Mouse (Mus musculus) T-cell, adult 2 months (primary cell): ENCODE results near the gene Gm45799.
A peak's percentile ranks its signal among the peaks of the same experiment; 100 is the strongest.

Experiments used
- DNase-seq: peaks from one replicate; pipeline ENCODE4 v3.0.0; 2022; ENCODE audit warnings: low spot score

The Gm45799 gene

GRCm38 (mm10) chr7:105640233-105640893 is at the start of gene Gm45799, which contains the start of gene Arfip2:
Gm45799 (plus strand) TSS chr7:105640552.
Arfip2 (minus strand) TSS chr7:105640416.
- DNase-seq: peak; percentile 97

DNA sequence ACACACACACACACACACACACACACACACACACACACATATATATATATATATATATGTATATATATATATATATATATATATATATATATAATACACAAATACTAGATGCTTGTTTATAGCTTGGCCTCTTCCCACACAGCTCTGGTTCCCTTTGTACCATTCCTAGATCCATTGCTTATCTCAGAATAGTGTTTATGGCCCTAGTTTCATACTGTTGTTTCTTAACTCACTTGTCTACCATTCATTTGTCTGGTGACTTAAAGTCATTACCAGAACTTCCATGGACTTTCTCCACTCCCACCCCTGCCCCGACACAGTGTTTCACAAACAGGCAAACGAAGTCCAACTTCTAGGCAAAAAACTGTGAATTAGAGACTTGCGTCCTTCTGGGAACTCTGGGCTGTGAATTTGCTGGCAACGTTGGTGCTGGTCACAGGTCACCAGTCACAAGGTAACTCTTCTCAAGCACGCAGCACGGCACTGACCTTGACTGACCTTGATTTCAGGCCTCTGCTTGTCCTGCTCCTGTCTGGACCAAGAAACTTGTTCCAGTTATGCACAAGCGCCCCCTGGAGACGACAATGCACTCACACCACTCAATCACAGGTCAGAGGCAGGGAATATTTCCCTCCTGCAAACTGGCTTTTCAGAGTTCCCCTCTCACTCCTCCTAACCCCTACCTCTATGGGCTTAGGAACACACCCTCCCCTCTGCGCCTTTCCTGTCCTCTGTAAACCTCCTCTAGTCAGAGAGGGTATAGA is 37.3 kb upstream of the Gm45799 start:
- peak; percentile 8 for DNase-seq

DNA sequence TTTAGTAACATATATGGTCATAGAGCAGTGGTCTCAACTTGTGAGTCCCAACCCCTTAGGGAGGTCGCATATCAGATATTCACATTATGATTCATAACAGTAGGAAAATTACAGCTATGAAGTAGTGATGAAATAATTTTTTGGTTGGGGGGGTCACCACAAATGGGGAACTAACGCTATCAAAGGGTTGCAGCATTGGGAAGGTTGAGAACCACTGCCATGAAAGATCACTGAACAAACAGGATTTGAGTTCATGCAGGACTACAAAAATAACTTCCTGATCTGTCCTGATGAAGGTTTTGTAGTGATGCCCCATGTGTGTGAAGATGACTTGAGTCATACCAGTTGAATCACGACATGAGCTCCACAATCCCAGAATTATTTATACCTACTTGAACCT is 31.9 kb upstream of the Gm45799 start:
- DNase-seq: no peak

DNA sequence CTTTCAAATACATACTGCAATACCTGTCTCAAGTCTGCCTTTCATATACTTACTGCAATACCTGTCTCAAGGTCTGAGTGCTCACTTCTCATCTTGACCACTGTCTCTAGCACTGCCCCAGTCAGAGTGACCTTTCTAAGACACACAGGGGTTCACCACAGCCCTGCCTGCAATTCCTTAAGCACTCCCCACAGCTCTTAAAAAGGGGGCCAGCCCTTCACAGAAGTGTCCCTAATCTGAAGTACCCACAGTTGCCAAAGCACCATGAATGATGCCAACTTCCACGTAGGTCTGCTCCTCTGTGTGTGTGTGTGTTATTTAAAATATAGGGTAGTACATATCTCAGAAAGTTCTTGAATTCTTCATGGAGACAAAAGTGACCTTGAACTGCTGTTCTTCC is 28.6 kb upstream of the Gm45799 start:
- no peak for DNase-seq

DNA sequence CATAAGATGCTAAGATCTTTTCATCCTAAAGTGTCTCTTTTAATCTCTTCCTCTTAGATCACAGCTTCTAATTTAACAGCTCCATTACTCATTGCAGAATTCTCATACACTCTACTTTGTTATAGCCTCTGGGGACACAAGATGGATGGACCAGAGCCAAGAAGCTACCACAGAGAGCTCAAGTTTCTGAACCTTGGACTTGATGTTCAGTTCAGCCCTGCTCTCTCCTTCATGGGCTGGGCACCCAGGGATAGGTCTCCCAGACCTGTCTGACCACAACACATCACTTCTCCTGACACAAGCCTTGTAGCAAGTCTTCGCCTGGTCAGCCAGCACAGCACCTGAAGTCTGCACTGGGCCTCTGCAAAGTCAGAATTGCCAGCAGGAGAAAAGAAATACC is 26.0 kb upstream of the Gm45799 start:
- no peak for DNase-seq

GRCm38 (mm10) chr7:105615720-105616119 is 24.6 kb upstream of the Gm45799 start:
- no peak for DNase-seq

GRCm38 (mm10) chr7:105616561-105616960 is 23.8 kb upstream of the Gm45799 start:
- no peak for DNase-seq

- DNase-seq: no peak
These were observed 22.5 kb upstream of the Gm45799 start for GRCm38 (mm10) chr7:105617810-105618209.

DNA sequence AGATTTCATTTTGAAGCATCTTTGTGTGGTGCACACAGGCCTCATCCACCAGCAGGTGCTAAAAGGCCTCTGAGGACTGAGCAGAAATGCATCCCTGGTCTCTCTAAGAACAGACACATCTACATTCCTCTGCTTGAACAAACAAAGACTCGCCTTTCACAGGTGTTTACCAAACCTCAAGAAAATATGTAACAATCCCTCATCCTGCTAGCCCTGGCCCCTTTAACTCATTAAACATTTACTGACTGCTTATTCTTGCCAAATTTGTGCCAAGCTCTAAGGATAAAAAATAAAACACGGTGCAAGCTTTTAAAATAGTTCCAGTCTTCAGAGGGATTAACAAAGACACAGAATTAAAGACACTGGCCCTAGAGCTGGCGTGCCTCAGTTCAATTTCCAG is 20.7 kb upstream of the Gm45799 start:
- DNase-seq: no peak

- DNase-seq: no peak
These were observed 19.3 kb upstream of the Gm45799 start for GRCm38 (mm10) chr7:105621053-105621452.

DNA sequence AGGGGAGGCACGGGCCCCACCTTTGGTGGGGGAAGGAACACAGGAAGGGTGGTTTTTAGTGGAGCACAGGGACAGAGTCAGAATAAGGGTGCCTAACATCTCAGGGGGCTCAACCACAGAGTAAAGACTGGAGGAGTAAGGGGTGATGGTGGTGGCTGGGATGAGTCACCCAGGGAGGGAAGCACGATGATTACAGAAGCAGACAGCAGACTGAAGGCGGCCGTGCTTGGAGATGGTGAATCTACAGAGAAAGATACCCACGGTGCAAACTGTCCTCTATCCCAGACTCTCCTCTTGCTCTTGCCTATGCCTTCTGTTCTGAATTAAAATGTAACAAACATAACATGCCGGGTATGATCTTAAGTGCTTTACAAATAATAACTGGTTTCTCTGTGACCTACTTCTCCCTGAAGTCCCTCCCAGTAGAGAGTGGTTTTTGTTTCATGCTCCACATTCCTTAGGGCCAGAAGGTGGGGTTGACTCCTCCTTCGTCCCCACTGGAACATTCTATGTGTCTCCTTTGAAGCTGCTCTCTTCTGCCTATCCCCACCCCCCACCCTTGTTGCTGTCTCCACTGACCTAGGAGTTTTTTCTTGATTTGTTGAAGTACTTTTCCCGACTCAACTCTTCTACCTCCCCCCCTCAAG is 18.6 kb upstream of the Gm45799 start:
- DNase-seq: no peak

DNA sequence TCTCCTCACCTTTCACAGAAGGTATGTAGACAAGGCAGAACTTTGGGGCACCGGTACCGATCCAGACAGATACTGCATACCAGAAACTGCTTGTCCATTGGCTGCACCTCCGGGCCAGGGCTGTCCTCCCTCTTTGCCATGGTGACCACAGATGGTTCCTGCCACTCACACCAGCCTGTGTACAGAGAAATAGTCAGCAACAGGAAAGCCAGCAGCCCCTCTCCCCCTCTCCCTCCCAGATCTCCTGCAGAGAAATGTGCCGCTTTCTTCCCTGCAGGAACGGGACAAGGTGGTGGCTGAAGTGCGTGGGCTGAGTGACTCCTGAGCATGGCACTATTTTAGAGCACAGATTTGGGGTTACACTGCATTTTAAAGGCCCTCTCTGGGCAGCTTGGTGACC is 15.0 kb upstream of the Gm45799 start:
- DNase-seq: no peak

- DNase-seq: no peak
These were observed 11.7 kb upstream of the Gm45799 start for GRCm38 (mm10) chr7:105628633-105629032.

GRCm38 (mm10) chr7:105632551-105632972 is 7.8 kb upstream of the Gm45799 start:
- DNase-seq: no peak

DNA sequence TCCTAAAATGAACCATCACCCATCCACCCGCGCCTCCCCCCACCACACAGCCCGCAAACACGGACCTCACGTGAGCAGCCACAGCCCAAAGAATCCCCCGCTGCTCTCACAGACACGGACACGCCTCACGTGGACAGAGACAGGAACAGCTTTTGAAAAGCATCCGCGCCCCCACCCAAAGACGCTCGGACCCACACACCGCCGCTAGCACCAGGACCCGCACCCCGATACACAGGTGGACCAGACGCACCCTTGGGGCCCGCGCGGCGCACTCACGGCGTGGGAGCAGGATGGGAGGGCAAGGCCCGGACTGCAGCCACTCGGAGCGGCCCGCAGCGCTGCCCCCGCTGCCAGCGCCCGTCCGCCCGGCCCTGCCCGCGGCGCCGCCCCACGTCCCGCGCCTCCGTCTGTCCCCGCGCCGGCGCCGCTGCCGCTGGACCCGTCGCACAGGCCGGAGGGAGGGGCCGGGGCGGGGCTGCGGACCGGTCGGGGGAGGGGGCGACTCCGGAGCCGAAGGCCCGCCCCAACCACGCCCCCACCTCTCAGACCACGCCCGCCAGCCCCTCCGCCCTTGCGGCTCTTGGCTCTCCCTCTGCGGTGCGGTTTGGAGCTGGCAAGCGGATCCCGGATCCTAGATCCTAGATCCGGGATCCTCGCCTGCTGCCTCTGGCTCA is 7.1 kb upstream of the Gm45799 start, which contains the start of gene Trim3:
Trim3 (minus strand) TSS at position 445 of the 674 bp plus-strand sequence.
- DNase-seq: peak; percentile 59

- no peak for DNase-seq
These were observed 6.6 kb upstream of the Gm45799 start for GRCm38 (mm10) chr7:105633801-105634135.

DNA sequence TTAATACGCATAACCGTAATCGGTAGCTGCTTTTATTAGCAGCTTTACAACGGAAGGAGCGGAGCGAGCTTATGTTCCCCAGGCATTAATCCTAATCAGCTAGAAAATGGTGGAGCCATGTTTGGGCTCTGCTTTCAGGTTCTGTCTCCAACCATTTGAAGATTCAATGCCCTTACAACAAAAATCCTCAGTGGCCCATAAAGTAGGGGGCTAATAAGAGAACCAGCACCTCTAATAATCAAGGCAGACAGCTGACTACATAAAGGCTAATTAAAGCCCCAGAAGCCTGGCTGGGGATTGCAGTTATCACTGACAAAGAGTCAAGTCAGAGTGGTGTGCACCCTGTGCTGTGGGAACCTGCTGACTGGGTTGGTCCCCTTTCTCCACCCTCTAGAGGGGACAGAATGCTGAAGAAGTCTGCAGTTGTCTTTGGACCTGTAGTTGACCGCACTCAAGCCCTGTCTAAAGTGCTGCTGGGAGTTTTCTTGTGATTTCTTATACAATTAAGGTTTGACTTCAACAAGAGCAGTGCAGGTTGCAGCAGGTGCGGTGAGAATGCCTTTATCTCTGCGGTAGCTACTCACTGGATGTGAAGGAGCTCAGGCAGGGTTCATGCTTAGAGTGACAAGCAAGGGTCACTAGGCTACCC is 6.0 kb upstream of the Gm45799 start:
- DNase-seq: no peak

- DNase-seq: no peak
These were observed 4.6 kb upstream of the Gm45799 start for GRCm38 (mm10) chr7:105635726-105636125.

DNA sequence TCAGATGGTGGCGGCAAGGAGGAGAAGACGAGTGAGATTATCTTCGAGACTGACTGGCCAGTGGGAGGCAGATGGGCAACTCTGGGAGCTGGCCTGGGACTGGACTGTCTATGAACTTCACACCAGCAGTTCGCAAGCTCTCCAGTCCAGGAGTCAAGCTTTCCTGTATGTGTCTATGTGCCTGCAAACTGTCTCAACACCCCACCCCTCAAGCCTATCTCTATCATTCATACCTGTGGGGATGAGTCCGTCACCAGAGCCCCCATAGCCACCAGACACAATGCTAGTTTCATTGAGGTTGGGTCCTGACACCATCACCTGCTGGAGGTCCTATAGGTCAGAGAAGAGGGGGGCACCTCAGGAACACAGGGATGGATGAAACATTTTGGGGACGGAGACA is 1.6 kb upstream of the Gm45799 start:
- DNase-seq: no peak

- no peak for DNase-seq
These were observed 1.0 kb upstream of the Gm45799 start for GRCm38 (mm10) chr7:105639304-105639703.

DNA sequence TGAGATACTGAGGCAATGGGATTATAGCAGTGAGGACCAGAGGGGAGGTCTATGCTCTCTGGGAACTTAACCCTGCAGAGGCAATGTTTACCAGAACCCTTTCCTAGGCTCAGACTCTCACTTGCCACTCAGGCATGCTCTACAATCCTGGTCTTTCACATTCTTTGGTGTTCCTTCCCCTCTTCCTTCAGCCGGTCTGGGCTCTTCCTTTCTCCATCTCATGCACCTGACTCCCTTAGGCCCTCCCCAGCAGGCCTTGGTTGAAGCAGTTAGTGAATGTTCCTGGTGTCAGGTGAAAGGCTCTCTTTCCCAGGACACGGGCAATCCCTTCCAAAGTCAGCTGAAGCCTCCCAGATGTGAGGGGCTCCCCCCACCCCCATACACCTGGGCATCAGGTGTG is 596 bp upstream of the Gm45799 start, which contains the start of gene Timm10b:
Timm10b (plus strand) TSS at position 301 of the 400 bp plus-strand sequence.
- DNase-seq: no peak

GRCm38 (mm10) chr7:105640894-105641255 is 523 bp downstream of the Gm45799 start:
- DNase-seq: no peak
